Mouse (Mus musculus) cerebral cortex, adult 2 months (tissue): Measurements from ENCODE around the gene Tollip.

Experiments
- WGBS: fragments of 180-500 bp; shearing (Covaris S2); methylation state at CpG from one replicate; pipeline ENCODE4 v1.1.7; 2018; 5-methylcytosine and 5-hydroxymethylcytosine counted together

Tollip gene

DNA sequence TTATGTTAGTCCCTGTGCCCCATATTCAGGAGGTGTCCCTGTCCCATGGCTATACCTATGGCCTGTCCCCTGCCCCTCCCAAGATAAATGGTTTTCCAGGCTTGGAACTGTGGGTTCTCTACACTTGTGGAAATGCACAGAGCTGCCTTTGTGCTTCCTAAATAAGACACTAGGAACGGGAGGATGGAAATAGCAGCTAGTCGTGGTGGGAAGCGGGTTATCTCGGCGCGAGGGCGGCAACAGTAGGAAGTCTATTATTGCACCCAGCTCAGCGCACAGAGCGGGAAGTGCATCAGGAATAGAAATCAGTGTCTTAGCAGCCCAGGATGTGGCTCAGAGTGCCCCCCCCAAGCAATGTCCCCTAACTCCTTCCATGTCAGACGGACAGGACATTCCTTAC lies 10.3 kb upstream of the Tollip start:
- 37% methylated on average over 10 of the region's 10 CpGs for WGBS

DNA sequence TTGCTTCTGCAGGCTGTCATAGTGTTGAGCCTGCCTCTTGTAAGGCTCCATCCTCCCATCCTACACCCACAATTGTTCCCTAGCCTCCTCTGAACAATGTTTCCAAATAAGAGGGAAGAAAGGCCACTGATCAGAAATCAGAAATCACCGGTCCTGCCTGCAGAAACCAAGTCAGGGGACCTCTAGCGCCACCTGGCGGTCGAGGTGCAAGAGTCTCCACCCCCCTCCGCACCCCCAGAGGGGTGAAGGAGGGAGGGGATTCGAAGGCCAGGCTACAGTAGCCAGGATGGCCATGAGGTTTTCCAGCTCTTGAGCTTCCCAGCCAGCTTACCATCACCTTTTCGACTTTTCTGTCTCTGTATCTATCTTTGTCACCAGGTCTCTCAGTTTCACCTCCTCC lies 6.6 kb upstream of the Tollip start:
- 5% methylated on average over 7 of the region's 7 CpGs for WGBS

DNA sequence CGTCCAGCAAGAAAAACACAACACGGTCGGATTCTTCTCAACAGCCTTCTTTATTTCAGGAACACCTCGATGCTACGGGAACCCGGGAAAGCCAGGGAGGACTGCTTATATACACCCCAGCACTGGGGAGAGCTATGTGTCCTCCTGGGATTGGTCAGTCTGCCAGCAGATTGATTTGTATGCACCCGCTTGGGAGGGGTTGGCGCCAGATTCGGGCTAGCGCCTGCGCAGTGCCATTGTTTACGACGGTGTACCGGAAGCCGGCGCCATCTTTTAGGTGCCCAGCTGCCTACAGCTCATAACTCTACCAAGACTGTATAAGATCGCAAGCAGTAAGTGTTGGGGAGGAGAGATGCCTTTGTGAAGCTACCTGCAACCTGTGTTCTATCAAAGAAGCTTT lies 5.8 kb upstream of the Tollip start:
- 90% methylated on average over 17 of the region's 17 CpGs for WGBS

DNA sequence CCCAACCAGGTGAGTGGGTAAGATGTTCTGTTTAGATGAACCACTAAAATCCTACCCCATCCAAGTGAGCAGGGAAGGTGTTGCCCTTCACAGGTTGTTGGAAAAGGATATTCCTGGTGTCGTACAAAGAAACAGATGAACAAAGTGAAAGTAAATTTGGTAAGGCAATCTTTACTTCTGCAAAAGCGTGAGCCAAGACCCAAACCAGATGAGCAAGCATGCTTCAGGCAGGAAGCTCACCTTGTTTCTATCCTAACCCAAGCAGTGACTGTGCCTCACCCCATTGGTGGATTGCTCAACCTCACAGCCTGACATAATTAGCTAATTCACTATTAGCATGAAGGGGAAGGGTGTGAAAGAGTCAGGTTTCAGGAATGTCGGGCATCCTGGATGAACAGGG lies 7.0 kb downstream of the Tollip start:
- WGBS, result 79% methylated on average over 3 of the region's 3 CpGs

DNA sequence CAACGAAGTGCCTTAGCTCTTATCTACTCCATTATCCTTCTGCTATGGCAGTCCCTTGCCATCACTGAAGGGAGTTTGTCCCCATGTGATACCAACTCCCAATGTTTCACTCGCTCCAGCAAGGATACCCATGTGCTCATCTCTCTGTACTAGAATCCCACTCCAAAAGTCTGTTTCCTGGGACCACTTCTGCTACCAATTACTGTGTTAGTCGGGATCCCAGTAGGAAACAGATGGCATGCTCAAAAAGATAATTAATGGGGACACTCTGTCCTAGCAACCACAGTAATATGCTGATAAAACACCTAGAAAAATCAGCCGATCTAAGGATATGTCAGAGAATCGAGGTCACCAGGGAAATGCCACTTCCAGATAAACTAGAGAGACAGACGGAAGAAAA lies 9.7 kb downstream of the Tollip start:
- 71% methylated on average over 6 of the region's 6 CpGs for WGBS

DNA sequence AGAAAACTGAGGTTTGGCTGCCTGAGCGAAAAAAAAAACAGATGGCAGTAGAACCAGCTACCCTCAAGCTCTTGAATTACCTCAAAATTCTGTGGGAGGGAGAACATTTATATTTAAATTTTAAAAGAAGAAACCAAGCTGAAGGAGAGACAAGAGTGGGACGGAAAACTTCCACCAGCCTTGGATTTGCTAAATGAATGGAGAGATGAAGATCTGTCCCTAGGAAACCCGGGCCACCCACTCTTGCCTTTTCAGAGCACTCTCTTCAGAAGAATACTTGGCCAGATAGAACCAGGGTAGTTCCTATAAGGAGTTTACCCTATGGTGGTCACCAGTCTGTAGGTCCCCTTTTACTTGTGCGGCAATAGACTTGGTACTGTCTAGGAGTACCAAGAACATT lies 15.5 kb downstream of the Tollip start:
- 36% methylated on average over 4 of the region's 4 CpGs for WGBS

DNA sequence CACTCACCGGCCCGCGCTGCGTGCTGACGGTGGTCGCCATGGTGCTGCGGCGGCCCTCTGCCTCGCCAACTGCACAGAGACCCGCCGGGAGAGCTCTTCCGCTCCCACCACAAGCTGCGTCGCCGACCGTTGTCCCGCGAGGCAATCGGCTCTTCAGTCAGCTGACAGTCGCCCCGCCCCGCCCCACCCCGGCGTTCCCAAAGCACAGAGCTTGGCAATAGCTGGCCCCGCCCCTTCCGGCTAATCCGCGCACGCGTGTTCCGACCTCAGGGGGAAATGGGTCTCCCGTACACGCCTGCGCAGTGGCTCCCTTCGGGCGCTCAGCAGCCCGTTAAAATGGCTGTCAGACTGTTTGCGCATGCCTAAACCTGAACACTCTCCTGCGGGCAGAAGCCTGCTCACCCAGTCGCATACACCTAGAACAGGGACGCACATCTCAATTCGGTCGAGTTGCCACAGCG lies 16.0 kb downstream of the Tollip start:
- under 1% methylated on average over 44 of the region's 44 CpGs for WGBS

DNA sequence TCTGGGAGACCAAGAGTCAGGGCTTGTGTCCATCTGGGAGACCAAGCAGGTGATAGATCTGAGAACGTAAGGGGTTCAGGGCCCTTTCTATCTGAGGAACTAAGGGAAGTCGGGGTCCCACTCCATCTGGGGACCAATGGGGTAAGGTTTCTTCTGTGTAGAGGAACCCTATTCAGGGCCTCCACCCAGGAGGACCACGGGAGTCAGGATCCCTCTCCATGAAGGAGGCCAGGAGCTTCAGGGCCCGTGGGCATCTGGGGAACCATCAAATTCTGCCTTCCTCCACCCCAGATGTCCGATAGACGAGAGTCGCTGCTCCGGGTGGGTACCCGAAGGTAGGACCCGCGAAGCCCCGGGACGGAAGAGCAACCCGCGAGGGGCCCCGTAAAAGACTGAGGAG lies 16.5 kb downstream of the Tollip start:
- under 1% methylated on average over 16 of the region's 16 CpGs for WGBS

DNA sequence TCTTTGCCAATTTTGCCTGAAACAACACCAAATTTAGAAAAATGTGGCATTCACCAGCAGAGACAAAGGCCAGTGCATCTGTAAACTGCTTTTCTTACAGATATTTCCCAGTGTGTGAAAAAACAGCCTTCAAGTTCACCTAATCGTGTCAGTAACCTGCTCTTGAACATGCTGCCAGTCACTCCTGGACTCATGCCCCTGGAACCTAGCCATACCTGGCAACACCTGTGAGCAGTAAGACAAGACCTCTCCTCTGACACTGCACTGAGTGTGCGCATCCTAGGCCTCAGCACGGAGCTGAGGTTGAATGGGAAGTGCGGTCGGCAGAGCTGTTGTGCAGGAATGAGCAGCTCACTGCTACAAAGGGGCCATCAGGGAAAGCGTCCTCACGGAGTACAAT lies 26.2 kb downstream of the Tollip start:
- WGBS, result 91% methylated on average over 7 of the region's 7 CpGs

DNA sequence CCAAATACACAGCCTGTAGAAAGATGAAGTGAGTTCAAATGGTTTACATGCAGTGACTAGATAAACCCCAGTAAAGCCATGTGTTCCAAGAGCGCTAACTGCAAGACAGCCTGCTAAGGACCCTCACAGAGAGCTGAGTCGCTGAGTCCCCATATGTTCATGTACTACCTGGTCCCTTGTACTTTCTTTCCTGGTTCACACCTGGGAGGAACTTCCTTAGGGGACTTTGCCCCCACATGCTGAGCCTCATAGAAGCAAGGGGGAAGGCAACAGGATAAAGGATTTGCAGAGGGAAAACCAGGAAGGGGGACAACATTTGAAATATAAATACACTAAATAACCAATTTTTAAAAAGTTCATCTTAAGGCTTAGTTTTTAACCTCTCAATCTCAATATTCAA lies 39.5 kb downstream of the Tollip start:
- WGBS, result 92% methylated on average over 2 of the region's 2 CpGs

DNA sequence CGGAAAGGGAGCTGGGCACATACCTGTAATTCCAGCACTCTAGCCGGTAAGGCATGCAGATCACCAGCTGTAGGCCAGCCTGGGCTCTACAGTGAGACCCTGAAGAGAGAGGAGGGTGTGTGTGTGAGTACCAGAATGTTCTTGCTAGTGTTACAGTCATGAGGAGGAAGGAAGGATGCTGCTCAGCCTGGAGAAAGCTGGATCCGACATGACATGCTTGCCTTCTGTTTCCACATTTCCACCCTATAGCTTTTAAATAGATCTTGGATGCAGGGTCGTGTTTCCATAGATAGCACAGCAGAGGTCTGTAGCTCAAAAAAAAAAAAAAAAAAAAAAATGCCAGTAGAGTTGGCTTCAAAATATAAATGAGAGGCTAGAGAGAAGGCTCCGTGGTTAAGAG lies 43.4 kb downstream of the Tollip start:
- 56% methylated on average over 5 of the region's 5 CpGs for WGBS

DNA sequence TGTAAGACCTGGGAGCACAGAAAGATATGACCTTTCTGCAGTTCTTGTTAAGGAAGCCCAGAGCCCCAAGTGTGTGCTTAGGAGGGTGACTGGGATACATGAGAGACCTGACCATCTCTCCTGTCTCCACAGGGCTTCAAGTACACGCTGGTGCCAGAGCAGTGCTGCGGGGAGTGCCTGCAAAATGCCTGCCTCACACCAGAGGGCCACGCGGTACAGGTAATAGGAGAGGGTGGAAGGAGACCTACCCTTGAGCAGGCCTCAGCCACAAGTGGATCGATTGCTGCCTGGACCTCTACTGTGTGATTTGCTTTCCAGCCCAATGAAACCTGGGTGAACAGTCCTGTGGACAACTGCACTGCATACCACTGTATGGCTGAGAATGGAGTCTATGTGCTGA lies 47.8 kb downstream of the Tollip start:
- 86% methylated on average over 5 of the region's 5 CpGs for WGBS

DNA sequence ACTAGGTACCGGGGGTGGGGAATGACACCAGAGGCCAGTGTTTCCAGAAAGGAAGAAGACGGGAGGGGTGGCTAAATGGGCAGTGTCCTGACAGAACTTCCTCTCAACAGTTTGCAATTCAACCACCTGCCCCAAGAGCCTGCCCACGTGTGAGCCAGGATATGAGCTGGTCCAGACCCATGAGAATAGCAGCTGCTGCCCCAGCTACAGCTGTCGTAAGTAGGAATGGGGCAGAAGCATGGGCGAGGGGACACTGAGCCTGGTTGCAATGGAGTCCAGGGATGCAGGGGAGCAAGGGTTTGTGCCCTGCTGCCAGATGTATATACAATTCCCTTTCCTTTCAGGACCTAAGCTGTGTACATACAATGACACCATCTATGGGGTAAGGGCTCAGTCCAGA lies 48.7 kb downstream of the Tollip start:
- WGBS, result 59% methylated on average over 5 of the region's 5 CpGs

DNA sequence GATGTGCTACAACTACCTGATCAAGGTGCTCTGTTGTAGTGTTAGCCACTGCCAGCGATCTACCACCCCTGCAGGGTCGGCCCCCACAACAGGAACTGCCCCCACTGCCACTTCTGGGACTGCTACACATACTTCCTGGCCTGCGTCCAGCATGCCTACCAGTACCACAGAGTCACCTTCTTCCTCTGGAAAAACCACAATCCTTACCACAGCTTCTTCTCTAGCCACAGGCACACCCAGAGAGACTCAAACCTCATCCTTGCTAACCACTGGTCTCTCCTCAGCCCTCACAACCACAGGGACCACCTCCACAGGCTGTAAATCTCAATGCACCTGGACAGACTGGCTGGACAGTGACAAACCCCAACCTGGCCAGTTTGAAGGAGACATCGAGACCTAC lies 57.3 kb downstream of the Tollip start:
- WGBS, result 84% methylated on average over 4 of the region's 4 CpGs

DNA sequence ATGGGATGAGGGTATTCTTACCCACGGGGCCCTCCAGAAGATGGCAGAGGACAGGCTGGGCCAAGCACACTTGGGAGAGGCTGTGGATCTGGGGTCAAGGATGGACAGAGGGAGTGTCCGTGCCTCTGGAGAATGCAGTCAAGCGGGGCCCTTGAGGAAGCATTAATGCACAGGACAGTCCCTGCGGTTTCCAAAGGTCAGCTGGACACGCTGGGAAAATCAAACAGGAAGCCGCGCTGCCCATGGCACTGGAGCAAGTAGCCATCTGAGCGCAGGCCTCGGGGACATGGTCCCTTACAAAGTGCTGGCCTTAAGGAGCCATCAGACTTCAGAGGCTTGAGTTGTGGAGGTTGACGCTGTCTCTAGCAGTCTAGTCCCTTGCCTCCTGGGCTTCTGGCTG lies 78.0 kb downstream of the Tollip start:
- WGBS, result 92% methylated on average over 10 of the region's 10 CpGs

DNA sequence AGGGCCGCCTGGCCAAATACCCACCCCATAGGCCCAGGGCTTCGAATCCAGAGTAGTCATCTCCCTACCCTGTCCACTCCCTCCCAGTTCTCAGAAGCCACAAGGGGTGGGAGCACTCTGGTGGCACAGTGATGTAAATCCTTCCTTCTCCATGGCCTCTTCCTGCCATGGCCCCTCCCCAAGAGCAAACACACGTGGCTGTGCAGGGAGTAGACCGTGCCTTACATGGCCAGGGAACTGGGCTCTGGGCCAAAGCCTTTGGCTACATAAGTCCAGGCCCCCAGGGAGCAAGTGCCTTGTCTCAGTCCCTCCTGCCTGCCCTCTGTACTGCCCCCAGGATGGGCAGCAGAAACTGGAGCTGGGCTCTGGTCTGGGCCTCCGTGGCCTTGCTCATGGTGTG lies 79.5 kb downstream of the Tollip start, which contains the start of gene Muc5b:
Gene Muc5b, plus strand, starts transcription at position 292 of the 400 bp plus-strand sequence.
- 81% methylated on average over 5 of the region's 5 CpGs for WGBS

DNA sequence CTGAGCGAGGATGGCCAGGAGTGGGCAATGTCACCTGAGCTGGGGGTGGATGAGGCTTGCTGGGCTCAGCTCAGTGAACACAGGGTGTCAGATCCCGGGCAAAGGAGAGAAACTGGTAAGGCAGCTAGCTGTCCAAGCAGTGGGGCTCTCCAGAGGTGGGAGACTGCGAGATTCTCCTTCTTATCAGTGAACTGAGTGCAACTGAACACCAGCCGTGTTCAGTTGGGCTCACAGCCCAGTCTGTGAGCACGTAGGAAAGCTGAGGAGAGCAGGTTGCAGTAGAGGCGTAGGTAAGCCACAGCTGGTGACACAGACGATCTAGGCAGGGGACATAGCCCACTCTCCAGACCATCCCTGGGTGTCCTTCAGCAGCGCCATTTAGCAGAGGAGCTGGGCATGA lies 81.9 kb downstream of the Tollip start:
- 82% methylated on average over 8 of the region's 8 CpGs for WGBS

DNA sequence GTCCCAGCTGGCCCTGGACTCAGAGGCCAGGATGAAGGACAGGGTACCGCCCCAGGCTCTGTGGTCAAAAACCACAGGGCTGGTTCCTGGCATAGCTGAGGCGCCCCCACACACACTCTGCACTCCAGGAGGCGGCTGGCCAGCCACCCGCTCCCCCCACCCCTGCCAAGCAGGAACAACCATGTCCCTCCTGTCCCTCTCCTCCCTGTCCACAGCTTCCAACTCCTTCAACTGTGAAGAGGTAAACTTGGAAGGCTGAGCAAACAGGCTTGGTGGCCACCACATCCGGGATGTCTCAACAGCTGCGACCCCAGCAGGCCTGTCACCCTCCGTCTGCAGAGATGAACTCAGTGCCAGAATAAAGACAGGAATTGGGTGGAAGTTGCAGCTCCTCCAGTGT lies 82.4 kb downstream of the Tollip start:
- 88% methylated on average over 7 of the region's 7 CpGs for WGBS
